7 mouse cellular contexts compared by ENCODE assay signal in genomic region chr11:94161867-94162581, GRCm38 (mm10). TPM values are rescaled to one million over a fixed set of nuclear protein-coding genes. Genes with fewer than 3 reads are reported as not detected.
A peak's percentile ranks its signal among the peaks of the same experiment; 100 is the strongest.
DNase-seq lines count a peak whose midpoint lies in the region; ATAC-seq and TF ChIP-seq lines count a peak whose summit lies in the region.

No protein-coding gene starts in this region.

- peak; percentile 21 for DNase-seq in lung, postnatal 0 days (ENCODE audit: low spot score)
- no peak for DNase-seq in lung, postnatal 14 days
- no peak for DNase-seq in hindbrain, embryonic 10.5 days (ENCODE audit: low spot score)
- peak; percentile 64 for DNase-seq in kidney, postnatal 14 days
- no peak for DNase-seq in natural killer cell, adult 2 months (ENCODE audit: low spot score in 2 of 2)
- no peak for DNase-seq in gastrocnemius, postnatal 36 days

- no peaks in the 10 kb centered on the region for H3K27me3 ChIP-seq in lung, postnatal 0 days (replicated peaks; ENCODE audit: insufficient read depth, low read length)
- no peaks in the 10 kb centered on the region for H3K27me3 ChIP-seq in hindbrain, embryonic 10.5 days (ENCODE audit: insufficient read depth, poor library complexity, severe bottlenecking)
- H3K27me3 ChIP-seq in small intestine, adult 2 months (ENCODE audit: control insufficient read depth, insufficient read depth, low read length): no peaks in the 10 kb centered on the region

- ATAC-seq in lung, postnatal 0 days: no peak

- intact Hi-C loops in gastrocnemius, postnatal 36 days (cut with DNase I): no loop called here

- no peak for TF ChIP-seq CTCF in lung, postnatal 0 days (IDR thresholded peaks at IDR 0.05)
- no peak for TF ChIP-seq CTCF in small intestine, adult 2 months (IDR thresholded peaks at IDR 0.05; ENCODE audit: extremely low read depth, insufficient read length, insufficient replicate concordance, low read depth, low read length)

- peaks cover 5% of the 10 kb centered on the region; the same call in 1 of the 2 replicates for H3K4me1 ChIP-seq in lung, postnatal 0 days (ENCODE audit: insufficient read depth, low read depth, low read length)
- peaks cover 59% of the 10 kb centered on the region for H3K4me1 ChIP-seq in hindbrain, embryonic 10.5 days (replicated peaks)
- peaks cover 51% of the 10 kb centered on the region for H3K4me1 ChIP-seq in small intestine, adult 2 months (ENCODE audit: control insufficient read depth, insufficient read depth, insufficient read length, low read length)

- H3K9me3 ChIP-seq in lung, postnatal 0 days (ENCODE audit: low read length): no peaks in the 10 kb centered on the region
- no peaks in the 10 kb centered on the region for H3K9me3 ChIP-seq in hindbrain, embryonic 10.5 days

- no peak overlapping the region for H3K4me2 ChIP-seq in lung, postnatal 0 days (replicated peaks; ENCODE audit: low read depth, low read length)

- 77% methylated on average over 11 of the region's 11 CpGs for WGBS in lung, postnatal 0 days
- 86% methylated on average over 11 of the region's 11 CpGs for WGBS in hindbrain, embryonic 10.5 days
- 50% methylated on average over 11 of the region's 11 CpGs for WGBS in small intestine, adult 2 months

- no peak for TF ChIP-seq EP300 in lung, postnatal 0 days (IDR thresholded peaks at IDR 0.05)

- no peak overlapping the region for H3K4me3 ChIP-seq in lung, postnatal 0 days (ENCODE audit: low read depth, low read length)
- no peak overlapping the region for H3K4me3 ChIP-seq in hindbrain, embryonic 10.5 days
- peak overlapping the region; percentile 5 for H3K4me3 ChIP-seq in small intestine, adult 2 months (ENCODE audit: low read depth, low read length)

- no peaks in the 10 kb centered on the region for H3K36me3 ChIP-seq in lung, postnatal 0 days (ENCODE audit: insufficient read depth, low read length)
- no peaks in the 10 kb centered on the region for H3K36me3 ChIP-seq in hindbrain, embryonic 10.5 days
- H3K36me3 ChIP-seq in small intestine, adult 2 months (ENCODE audit: control insufficient read depth, insufficient read depth, low read length): no peaks in the 10 kb centered on the region

- H3K9ac ChIP-seq in lung, postnatal 0 days (replicated peaks; ENCODE audit: low read depth): no peak overlapping the region

- no peak for TF ChIP-seq POLR2A in small intestine, adult 2 months (IDR thresholded peaks at IDR 0.05; ENCODE audit: low read depth, low read length)

- peak overlapping the region; percentile 59; the same call in 1 of the 2 replicates for H3K27ac ChIP-seq in lung, postnatal 0 days (ENCODE audit: low read length)
- H3K27ac ChIP-seq in hindbrain, embryonic 10.5 days: peak overlapping the region; percentile 92
- H3K27ac ChIP-seq in small intestine, adult 2 months (ENCODE audit: insufficient read depth, low read depth, low read length): peak overlapping the region; percentile 100

RNA-seq across cellular contexts. Expression of gene Tob1, which starts 49.2 kb away (rescaled TPM):
- 43.9 and 46.0 TPM in 2 replicates for polyA plus RNA-seq in lung, postnatal 0 days (2015; fragmentation: Nextera tagmentation; extraction: Ambion mirVana)
- 22.3 and 31.1 TPM in 2 replicates for polyA plus RNA-seq in hindbrain, embryonic 10.5 days (2016; fragmentation: Nextera tagmentation; extraction: Ambion mirVana)
- polyA plus RNA-seq in small intestine, adult 2 months (2012; rRNA removed): 80.2 and 180 TPM in 2 replicates
- 100 to 1,000 TPM; 205 to 210 TPM for total RNA-seq in gastrocnemius, postnatal 36 days (2021)

Comparison
In these comparisons a context has a peak if more than half of its experiments do, and no peak if none do; other contexts are left out.
1. DNase-seq: peak in lung, postnatal 0 days (single experiment) and kidney, postnatal 14 days (single experiment); none in lung, postnatal 14 days (single experiment), hindbrain, embryonic 10.5 days (single experiment), natural killer cell, adult 2 months (0 of 2) and gastrocnemius, postnatal 36 days (0 of 2).
2. Peak in every context shown above with its lines, with median percentiles within 50 percentile points of each other: H3K27ac ChIP-seq.